Mouse (Mus musculus) neural tube, embryonic 14.5 days (tissue): ENCODE results near the gene Vmn2r88. TPM values are rescaled to one million over a fixed set of nuclear protein-coding genes. Genes with fewer than 3 reads are reported as not detected.
A peak's percentile ranks its signal among the peaks of the same experiment; 100 is the strongest.
"Not testable (repeated sequence)": the region's sequence is repeated elsewhere in the genome, so short reads cannot be mapped to it uniquely, and the experiment has no call there.

Source experiments
- ATAC-seq: fragments of 200-750 bp; cut with Nextera tagmentation; 2 replicates; pipeline ENCODE4 v1.8.0; 2017; ENCODE audit warnings: low read depth, mild to moderate bottlenecking, moderate TSS enrichment, moderate library complexity
- H3K27ac ChIP-seq: fragments of 300-500 bp; sonication (generic); 2 replicates; pipeline ENCODE4 v1.5.1; 2014; ENCODE audit warnings: low read depth, mild to moderate bottlenecking, control low read depth, low read length, moderate library complexity, mixed read lengths
- H3K27me3 ChIP-seq: fragments of 300-500 bp; sonication (generic); 2 replicates; pipeline ENCODE4 v1.6.1; 2014; ENCODE audit warnings: low read length; ENCODE audit not compliant: control insufficient read depth, insufficient read depth
- H3K36me3 ChIP-seq: fragments of 300-500 bp; sonication (generic); 2 replicates; pipeline ENCODE4 v1.6.1; 2014; ENCODE audit warnings: low read length, mixed read lengths; ENCODE audit not compliant: control insufficient read depth, insufficient read depth
- H3K4me1 ChIP-seq: fragments of 300-500 bp; sonication (generic); 2 replicates; pipeline ENCODE4 v1.6.1; 2014; ENCODE audit warnings: low read length; ENCODE audit not compliant: control insufficient read depth, insufficient read depth
- H3K4me2 ChIP-seq: fragments of 300-500 bp; sonication (generic); 2 replicates; pipeline ENCODE4 v1.6.1; 2014; ENCODE audit warnings: mild to moderate bottlenecking, low read depth, low read length, control low read depth
- H3K4me3 ChIP-seq: fragments of 300-500 bp; sonication (generic); 2 replicates; pipeline ENCODE4 v1.5.1; 2014; ENCODE audit warnings: low read depth, low read length, control low read depth, mixed read lengths
- H3K9ac ChIP-seq: fragments of 300-500 bp; sonication (generic); replicated peaks from 2 replicates; pipeline ENCODE4 v1.6.1; 2014; ENCODE audit warnings: low read depth, mild to moderate bottlenecking, control low read depth, low read length, mixed read lengths
- H3K9me3 ChIP-seq: fragments of 300-500 bp; sonication (generic); 2 replicates; pipeline ENCODE4 v1.6.1; 2016; ENCODE audit warnings: low read length; ENCODE audit not compliant: control insufficient read depth
- WGBS: fragments of 180-500 bp; shearing (Covaris S2); extraction: QIAGEN DNeasy Blood & Tissue Kit; methylation state at CpG from one replicate; pipeline ENCODE4 v1.1.7; 2014; 5-methylcytosine and 5-hydroxymethylcytosine counted together
- polyA plus RNA-seq: library from polyadenylated mRNA; unstranded; fragments of >200 nt; fragmentation: Nextera tagmentation; extraction: Ambion mirVana; gene quantifications from 2 replicates; pipeline ENCODE4 v1.2.1, GENCODE M21; 2014

Vmn2r88 gene
- not detected in 2 replicates for polyA plus RNA-seq

DNA sequence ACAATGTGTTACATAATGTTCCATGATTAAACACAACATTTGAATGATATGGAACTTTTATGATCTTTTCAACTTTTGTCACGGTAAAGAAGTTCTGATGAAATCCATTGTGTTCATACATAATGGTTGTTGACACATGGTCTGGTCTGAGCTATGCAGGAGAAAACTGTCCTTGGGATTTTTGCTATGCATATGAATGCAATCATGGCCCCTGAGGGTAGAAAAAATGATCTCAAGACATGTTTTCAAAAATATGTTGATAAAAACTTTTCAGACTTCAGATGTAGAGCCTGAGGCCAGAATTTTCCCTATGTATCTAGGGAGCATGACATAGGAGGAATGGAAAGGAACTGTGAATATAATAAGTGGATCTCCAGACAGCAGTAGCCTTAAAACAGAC, at the start of gene Vmn2r88:
Gene Vmn2r88, plus strand, starts transcription at position 301 of the 400 bp plus-strand sequence.
- Histone ChIP-seq H3K9me3 (no peaks in the 10 kb centered on the region), H3K36me3 (no peaks in the 10 kb centered on the region)
- WGBS = 92% methylated on average over 1 of the region's 1 CpGs

GRCm38 (mm10) chr14:51361456-51361855, 49.2 kb upstream of the Vmn2r88 start, which contains the start of gene Gm7247:
Gm7247 (plus strand) TSS chr14:51361756.
- Histone ChIP-seq H3K4me3 (no peak within 1 kb of the TSS), H3K27ac (no peak within 1 kb of the TSS), H3K9me3 (no peaks in the 10 kb centered on the region), H3K27me3 (no peaks in the 10 kb centered on the region), H3K9ac (no peak within 1 kb of the TSS), H3K36me3 (no peaks in the 10 kb centered on the region), H3K4me1 (no peaks in the 10 kb centered on the region), H3K4me2 (no peak within 1 kb of the TSS)
- ATAC-seq = no peak
- WGBS = 97% methylated on average over 1 of the region's 1 CpGs

More for the DNA sequence above, at the start of gene Vmn2r88:
- Histone ChIP-seq H3K4me2 (no peak within 1 kb of the TSS), H3K27ac (no peak within 1 kb of the TSS), H3K4me1 (no peaks in the 10 kb centered on the region), H3K9ac (no peak within 1 kb of the TSS), H3K4me3 (no peak within 1 kb of the TSS), H3K27me3 (no peaks in the 10 kb centered on the region)
- no peak for ATAC-seq

DNA sequence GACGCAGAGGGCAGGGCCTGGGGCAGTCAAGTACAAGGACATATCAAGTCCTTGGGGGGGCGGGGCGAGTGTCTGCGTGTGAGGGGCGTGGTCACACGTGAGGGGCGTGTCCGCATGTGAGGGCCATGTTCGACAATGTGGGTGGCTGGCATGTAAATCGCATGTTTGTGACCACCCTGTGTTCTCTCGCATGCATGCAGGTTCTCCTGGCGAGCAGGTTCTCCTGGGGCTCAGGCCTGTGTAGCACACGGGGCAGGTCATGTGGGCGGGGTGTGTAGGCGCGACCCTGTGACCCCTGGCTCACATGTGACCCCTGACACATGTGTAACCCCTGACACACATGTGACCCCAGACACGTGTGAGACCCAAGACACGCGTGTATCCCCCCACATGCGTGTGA, 27.8 kb upstream of the Vmn2r88 start:
- no peaks in the 10 kb centered on the region for H3K27me3 ChIP-seq
- H3K9me3 ChIP-seq = no peaks in the 10 kb centered on the region; the same call in 1 of the 2 replicates
- no peaks in the 10 kb centered on the region for H3K36me3 ChIP-seq
- no peak overlapping the region for H3K9ac ChIP-seq
- H3K4me1 ChIP-seq = no peaks in the 10 kb centered on the region
- no peak overlapping the region for H3K4me2 ChIP-seq
- ATAC-seq = no peak
- 96% methylated on average over 20 of the region's 20 CpGs for WGBS
- no peak overlapping the region for H3K27ac ChIP-seq
- H3K4me3 ChIP-seq = no peak overlapping the region

DNA sequence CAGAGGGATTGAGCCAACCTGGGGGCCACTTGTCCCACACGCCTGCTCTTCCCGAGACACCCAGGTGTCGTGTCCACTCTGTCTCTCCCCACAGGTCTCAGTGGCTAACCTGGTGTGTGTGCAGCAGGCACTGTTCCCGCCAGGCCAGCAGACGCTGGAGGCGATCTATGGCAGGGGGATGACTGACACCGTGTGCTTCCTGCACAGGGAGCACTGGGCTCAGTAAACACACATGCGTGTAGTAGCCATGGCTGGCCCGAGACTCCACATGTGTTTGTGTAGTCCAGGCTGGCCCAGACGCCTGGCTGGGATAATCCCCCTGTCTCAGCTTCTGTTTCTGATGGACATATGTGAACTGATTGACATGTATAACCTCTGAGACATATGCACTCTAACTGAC, 26.3 kb upstream of the Vmn2r88 start:
- no peak overlapping the region for H3K4me3 ChIP-seq
- no peaks in the 10 kb centered on the region for H3K27me3 ChIP-seq
- H3K4me1 ChIP-seq = no peaks in the 10 kb centered on the region
- 96% methylated on average over 10 of the region's 10 CpGs for WGBS
- no peak overlapping the region for H3K27ac ChIP-seq
- H3K4me2 ChIP-seq = no peak overlapping the region
- no peaks in the 10 kb centered on the region; the same call in 1 of the 2 replicates for H3K9me3 ChIP-seq
- H3K9ac ChIP-seq = no peak overlapping the region
- no peaks in the 10 kb centered on the region for H3K36me3 ChIP-seq
- ATAC-seq = peak; percentile 47; the same call in 1 of the 2 replicates

DNA sequence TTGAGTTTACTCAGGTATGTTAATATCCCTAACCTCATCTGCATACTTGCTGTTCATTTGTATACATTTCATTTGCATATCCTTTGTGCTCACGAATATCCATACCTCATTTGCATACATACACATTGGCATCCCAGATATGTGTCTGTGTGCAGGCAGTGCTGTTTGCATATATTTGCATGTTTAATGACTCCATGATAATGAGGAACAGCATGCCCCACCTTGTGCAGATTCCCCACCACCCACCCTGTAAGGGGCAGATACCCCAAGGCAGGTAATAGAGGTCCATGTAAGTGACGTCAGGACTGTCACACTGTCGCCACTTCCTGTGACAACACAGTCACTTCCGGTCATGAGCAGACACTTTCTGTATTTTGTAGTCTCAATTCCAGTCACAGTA, 24.9 kb upstream of the Vmn2r88 start:
- Histone ChIP-seq H3K4me2 (no peak overlapping the region), H3K4me3 (no peak overlapping the region), H3K27ac (no peak overlapping the region), H3K9ac (no peak overlapping the region), H3K9me3 (no peaks in the 10 kb centered on the region; the same call in 1 of the 2 replicates), H3K4me1 (no peaks in the 10 kb centered on the region), H3K36me3 (no peaks in the 10 kb centered on the region), H3K27me3 (no peaks in the 10 kb centered on the region)
- peak; percentile 74 for ATAC-seq
- WGBS = 60% methylated on average over 4 of the region's 4 CpGs

DNA sequence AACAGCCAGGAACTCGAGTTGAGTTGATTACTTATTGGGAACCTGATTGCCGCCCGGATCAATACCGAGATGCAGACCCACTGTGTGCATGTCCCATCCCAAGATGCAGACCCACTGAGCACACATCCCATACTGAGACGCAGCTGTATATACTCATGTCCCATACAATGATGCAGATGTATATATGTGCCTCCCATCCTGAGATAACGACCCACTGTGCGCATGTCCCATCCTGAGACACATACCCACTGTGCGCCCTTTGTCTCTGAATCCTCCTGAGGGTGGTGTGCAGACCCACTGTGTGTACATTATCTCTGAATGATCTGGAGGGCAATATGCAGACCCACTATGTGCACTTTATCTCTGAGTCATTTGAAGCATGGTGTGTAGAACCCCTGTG, 22.9 kb upstream of the Vmn2r88 start:
- no peaks in the 10 kb centered on the region for H3K36me3 ChIP-seq
- no peak overlapping the region for H3K27ac ChIP-seq
- H3K9ac ChIP-seq = no peak overlapping the region
- no peaks in the 10 kb centered on the region; the same call in 1 of the 2 replicates for H3K9me3 ChIP-seq
- H3K27me3 ChIP-seq = no peaks in the 10 kb centered on the region
- H3K4me1 ChIP-seq = no peaks in the 10 kb centered on the region
- H3K4me3 ChIP-seq = no peak overlapping the region
- no peak for ATAC-seq
- 96% methylated on average over 8 of the region's 8 CpGs for whole genome bisulfite sequencing
- no peak overlapping the region for H3K4me2 ChIP-seq

DNA sequence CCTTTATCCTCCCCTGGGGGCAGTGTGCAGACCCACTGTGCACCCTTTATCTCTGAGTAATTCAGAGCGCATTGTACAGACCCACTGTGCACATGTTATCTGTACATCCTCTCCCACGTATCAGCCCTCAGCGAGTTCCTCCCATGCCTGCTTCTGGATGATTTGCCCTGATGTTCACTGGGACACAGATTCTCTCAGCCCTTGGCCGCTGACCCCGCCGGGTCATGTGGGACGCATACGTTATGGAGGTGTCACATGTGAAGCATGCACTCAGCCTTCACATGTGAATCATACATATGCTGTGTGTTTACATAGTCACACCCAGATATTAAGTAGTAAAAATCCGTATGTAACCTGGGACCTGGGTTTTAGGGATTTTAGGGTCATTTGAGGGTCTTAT, 22.4 kb upstream of the Vmn2r88 start:
- H3K9ac ChIP-seq = no peak overlapping the region
- no peaks in the 10 kb centered on the region for H3K4me1 ChIP-seq
- no peak overlapping the region for H3K4me2 ChIP-seq
- no peak overlapping the region for H3K27ac ChIP-seq
- H3K36me3 ChIP-seq = no peaks in the 10 kb centered on the region
- WGBS = 96% methylated on average over 9 of the region's 9 CpGs
- ATAC-seq = 0 out of 2 replicates have a peak, but pooled peaks have one; percentile 18
- H3K4me3 ChIP-seq = no peak overlapping the region
- no peaks in the 10 kb centered on the region for H3K27me3 ChIP-seq
- no peaks in the 10 kb centered on the region; the same call in 1 of the 2 replicates for H3K9me3 ChIP-seq

- no peak overlapping the region for H3K27ac ChIP-seq
- H3K36me3 ChIP-seq = no peaks in the 10 kb centered on the region
- H3K4me2 ChIP-seq = no peak overlapping the region
- H3K4me3 ChIP-seq = no peak overlapping the region
- ATAC-seq = no peak
- H3K4me1 ChIP-seq = no peaks in the 10 kb centered on the region
- WGBS = 70% methylated on average over 2 of the region's 2 CpGs
- no peak overlapping the region for H3K9ac ChIP-seq
- no peaks in the 10 kb centered on the region for H3K27me3 ChIP-seq
- H3K9me3 ChIP-seq = no peaks in the 10 kb centered on the region
These were observed 13.3 kb downstream of the Vmn2r88 start for GRCm38 (mm10) chr14:51423885-51424284.

GRCm38 (mm10) chr14:51430138-51430537, 19.5 kb downstream of the Vmn2r88 start:
- H3K9ac ChIP-seq, H3K4me3 ChIP-seq, H3K4me2 ChIP-seq, H3K9me3 ChIP-seq, H3K27me3 ChIP-seq, H3K4me1 ChIP-seq, H3K27ac ChIP-seq, ATAC-seq, H3K36me3 ChIP-seq: not testable (repeated sequence)
